Mouse (Mus musculus) fibroblast of lung, adult 2 months (primary cell): ENCODE data around the gene Arid3a.
"Not testable (repeated sequence)": the region's sequence is repeated elsewhere in the genome, so short reads cannot be mapped to it uniquely, and the experiment has no call there.

Experiments
- DNase-seq: peaks from one replicate; pipeline ENCODE4 v3.0.0-alpha.2; 2011; ENCODE audit warnings: low read depth

Gene Arid3a

DNA sequence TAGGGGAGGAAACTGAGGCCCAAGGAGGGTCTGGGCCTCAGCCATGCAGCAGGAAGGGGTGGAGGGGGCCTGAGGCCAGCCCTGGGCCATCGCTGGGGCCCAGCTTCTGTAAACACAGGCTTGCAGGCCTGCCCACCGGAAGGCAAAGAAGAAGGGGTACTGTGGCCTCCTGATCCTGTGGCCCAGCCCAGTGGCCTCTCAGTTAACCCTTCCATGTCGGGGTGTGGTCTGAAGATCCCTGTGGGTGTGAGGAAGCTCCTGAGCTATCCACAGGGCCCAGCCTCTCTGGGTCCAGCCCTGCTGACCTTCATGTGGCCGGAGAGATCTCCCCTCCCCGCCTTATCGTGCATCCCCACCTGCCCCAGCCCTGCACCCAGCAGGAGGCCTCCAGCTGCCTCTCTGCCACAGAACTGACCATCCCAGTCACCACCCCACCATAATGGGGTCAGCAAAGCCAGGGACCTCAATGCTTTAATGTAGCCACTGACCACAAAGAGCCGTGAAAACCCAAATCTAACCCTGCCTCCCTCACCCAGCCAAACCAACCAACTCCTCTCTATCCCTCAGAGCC is 20.0 kb downstream of the Arid3a start:
- DNase-seq: no peak

GRCm38 (mm10) chr10:79947502-79947901 is 20.7 kb downstream of the Arid3a start:
- no peak for DNase-seq

DNA sequence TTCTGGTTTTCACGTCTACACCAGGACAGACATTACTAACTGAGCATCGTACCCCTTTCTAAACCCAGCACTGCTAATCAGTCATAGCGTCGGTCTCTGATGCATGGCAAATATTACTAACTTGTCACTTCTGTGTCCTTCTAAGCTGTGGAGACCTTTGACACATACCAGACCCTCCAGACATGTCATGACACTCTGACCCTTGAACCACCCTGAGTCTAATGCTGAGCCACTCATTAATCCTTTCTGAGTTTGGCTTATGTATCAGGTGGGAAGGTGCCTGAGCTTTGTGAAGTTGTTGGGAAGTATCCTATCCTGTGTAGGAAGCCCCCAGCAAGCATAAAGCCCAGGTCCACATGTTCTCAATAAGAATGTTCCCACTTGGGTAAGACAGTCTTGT is 23.0 kb downstream of the Arid3a start:
- DNase-seq: no peak

DNA sequence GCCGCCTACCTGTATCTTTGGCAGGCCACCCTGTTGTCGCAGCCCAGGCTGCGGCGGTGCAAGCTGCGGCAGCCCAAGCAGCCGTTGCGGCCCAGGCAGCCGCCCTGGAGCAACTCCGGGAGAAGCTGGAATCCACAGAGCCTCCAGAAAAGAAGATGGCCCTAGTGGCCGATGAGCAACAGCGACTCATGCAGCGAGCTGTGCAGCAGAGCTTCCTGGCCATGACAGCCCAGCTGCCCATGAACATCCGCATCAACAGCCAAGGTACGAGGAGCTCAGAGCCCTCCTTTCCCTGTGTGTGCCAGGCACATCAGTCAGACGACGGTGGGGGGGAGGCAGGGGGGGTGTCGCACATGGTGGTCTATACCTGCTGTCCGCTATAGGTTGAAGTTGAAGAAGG is 23.8 kb downstream of the Arid3a start:
- DNase-seq: no peak

- DNase-seq: no peak
These were observed 27.1 kb downstream of the Arid3a start for GRCm38 (mm10) chr10:79953946-79954345.

DNA sequence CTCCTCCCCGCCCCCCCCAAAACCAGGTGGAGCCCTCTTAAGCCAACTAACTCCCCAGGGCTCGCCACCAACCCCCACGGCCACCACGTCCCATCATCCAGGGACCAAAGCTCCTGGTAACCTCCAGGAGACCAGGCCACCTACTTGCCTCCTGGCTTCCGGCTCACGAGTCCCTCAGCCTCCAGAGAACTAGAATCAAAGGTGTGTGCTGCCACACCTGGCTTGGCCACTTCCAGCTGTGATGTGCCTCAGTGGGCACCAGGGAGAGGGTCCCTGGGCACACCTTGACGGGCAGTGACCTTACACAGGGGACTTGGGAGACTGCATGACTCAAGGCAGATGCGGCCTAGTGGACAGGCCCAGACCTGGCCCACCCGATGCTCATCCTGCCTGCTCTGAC is 28.8 kb downstream of the Arid3a start:
- DNase-seq: no peak

GRCm38 (mm10) chr10:79956643-79957154 is 29.9 kb downstream of the Arid3a start:
- no peak for DNase-seq

DNA sequence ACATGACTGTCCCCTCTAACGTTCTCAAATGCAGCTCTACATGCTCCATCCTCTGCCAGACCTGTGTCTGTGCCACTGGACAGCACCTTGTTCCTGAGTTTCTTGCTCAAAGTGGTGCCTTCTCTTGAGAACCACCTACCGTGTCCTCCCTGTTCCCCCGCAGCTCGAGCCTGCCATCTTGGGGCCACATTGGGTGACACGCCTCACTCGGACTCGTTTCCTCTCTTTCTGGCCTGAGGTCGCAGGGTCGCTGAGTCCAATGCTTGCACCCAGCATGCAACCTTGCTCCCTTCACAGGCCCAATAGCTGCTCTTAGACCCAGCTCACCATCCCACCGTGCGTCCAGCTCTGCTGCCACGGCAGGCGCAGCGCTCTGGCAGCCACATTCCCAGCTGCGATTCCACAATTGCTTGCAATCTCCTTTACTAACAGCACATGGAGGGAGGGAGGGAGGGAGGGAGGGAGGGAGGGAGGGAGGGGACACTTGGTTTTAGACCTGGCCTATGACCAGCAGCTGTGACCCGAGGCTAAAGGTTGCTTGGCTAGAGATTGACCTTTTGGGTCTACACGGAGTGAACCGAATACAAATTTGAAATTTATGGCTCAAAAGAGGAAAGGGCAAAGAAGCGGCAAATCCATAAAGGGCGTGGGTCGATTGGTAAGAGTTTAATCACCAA is 31.4 kb downstream of the Arid3a start:
- no peak for DNase-seq

DNA sequence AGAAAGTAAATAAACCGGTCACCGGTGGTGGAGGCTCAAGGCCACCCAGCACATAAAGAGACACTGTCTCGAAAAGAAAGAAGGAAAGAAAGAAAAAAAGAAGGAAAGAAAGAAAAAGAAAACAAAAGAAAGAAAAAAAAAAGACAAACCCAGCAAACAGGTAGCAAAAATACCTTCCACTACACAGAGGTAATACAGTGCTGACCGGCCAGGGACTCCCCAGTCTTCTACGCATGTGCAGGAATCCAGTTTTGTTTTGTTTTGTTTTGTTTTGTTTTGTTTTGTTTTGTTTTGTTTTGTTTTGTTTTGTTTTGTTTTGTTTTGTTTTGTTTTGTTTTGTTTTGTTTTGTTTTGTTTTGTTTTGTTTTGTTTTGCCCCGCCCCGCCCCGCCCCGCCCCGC is 32.6 kb downstream of the Arid3a start:
- DNase-seq: not testable (repeated sequence)

DNA sequence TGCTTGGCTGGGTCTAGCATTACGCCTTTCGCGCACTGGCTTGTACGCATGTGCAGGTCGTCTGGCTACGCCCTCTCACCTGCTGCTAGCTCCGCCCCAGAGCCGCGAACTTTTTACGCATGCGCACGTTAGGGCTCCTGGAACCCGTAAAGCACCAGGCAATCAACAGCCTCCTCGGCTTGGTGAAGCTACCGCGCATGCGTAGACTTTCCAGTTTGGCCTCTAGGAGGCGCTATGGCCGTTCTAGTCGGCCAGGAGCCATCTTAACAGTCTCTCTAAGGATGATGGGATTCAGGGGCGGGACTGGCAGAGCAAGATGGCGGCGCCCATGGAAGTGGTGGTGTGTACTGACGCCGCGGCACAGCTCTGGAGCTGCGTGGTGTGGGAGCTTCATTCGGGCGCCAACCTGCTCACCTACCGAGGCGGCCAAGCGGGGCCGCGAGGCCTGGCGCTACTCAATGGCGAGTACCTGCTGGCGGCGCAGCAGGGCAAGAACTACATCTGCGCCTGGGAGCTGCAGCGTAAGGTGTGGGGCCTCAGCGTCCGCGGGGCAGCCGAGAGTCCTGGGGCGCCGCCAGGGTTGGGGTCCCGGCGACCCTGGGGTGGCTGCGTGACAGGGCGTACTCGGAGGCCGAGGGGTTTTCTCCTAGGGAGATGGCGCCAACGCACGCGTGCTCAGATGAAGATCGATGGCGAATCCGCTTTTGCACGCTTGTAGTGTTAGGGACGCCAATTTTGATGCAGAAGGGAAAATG is 33.2 kb downstream of the Arid3a start, which contains the start of gene Wdr18:
Gene Wdr18, plus strand, starts transcription at position 306 of the 755 bp plus-strand sequence.
- DNase-seq: peak; percentile 100

GRCm38 (mm10) chr10:79960671-79961294 is 33.9 kb downstream of the Arid3a start:
- DNase-seq: no peak

- no peak for DNase-seq
These were observed 37.9 kb downstream of the Arid3a start for GRCm38 (mm10) chr10:79964727-79965126.

GRCm38 (mm10) chr10:79965325-79965724 is 38.5 kb downstream of the Arid3a start:
- no peak for DNase-seq

GRCm38 (mm10) chr10:79966886-79967400 is 40.1 kb downstream of the Arid3a start:
- DNase-seq: no peak

DNA sequence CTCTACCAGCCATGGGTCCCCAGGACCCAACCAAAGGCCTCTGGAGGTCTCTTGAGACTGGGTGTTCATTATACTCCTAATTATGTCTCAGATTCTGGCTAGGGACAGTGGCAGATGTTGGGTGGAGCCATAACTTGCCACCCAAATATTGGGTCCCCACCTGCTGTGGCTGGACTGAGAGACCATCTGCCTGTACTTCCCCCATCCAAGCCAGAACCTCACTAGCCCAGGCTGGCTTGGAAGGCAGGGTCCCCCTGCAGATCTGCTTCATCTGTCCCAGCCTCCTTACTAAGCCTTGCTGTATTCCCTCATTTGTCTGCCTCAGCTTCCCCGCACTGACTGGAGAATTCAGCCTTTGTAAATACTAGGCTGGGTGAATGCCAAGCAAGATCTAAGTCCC is 41.3 kb downstream of the Arid3a start:
- no peak for DNase-seq

DNA sequence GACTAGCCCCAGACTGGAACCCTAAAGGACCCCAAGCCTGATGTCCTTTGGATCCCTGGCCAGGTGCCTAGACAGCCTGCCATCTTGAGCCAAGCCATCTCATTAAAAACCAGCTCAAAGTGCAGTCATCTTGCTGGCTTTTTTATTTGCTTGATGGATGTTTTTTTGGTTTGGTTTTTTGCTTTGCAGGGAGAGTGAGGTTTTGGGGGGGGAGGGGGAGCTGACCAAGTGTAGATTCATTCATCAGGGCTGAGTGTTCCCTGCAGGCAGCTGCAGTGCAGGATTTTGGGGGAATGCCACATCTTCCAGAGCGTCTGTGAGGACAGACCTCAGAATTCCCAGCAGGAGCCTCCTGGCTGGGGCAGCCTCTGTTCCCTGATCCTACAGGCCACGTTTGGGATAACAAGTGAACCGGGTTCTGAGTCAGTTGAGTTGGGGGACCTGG is 42.3 kb downstream of the Arid3a start:
- no peak for DNase-seq

DNA sequence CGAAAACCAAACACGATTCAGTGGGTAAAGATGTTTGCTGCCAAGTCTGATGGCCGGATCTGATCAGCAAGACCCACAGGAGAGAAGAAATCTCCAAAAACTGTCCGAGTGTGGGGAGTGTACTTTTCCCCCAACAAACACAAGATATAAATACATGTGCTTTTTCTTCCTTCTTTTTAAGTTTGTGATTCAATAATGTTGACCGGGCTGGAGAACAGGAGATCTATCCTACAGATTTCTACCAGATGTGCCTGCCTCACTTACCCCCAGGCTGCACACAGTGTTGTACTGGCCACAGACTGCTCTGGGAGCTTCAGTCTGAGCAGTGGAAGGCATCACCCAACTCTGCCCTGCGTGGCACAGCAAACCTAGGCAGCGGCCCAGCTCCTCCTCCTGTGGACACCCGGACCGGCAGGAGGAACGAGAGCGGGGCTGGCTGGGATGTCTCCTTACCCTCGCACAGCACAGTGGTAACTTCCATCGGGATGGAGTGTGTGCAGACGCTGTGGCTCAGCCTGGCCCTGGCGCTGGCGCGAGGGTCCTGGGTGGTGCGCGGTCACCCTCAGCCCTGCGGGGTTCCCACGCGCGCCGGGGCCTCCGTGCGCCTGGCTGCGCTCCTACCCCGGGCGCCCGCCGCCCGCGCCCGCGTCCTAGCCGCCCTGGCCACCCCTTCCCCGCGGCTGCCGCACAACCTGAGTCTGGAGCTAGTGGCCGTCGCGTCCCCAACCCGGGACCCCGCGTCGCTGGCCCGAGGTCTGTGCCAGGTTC is 43.8 kb downstream of the Arid3a start, which contains the start of gene Grin3b:
Gene Grin3b, plus strand, starts transcription at position 301 of the 768 bp plus-strand sequence.
- no peak for DNase-seq

DNA sequence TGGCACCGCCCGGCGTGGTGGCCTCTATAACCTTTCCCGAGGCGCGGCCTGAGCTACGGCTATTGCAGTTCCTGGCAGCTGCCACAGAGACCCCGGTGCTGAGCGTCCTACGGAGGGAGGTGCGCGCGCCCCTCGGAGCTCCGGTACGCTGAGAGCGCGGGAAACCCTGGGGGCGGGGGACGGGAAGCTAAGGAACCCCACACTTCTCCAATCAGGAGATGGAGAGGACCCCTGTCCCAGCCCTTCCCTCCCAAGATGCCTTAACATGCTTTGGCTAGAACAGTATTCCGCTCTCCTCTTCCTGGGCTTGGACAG is 44.3 kb downstream of the Arid3a start:
- DNase-seq: no peak

GRCm38 (mm10) chr10:79972831-79973230 is 46.0 kb downstream of the Arid3a start:
- no peak for DNase-seq

- no peak for DNase-seq
These were observed 47.2 kb downstream of the Arid3a start for GRCm38 (mm10) chr10:79974087-79974486.

GRCm38 (mm10) chr10:79974668-79975067 is 47.8 kb downstream of the Arid3a start:
- no peak for DNase-seq
